Mouse (Mus musculus) intestine, embryonic 15.5 days (tissue): Measurements from ENCODE around the gene Ostc. TPM values are rescaled to one million over a fixed set of nuclear protein-coding genes. Genes with fewer than 3 reads are reported as not detected.

Experiments used
- ATAC-seq: fragments of 200-750 bp; cut with Nextera tagmentation; 2 replicates; pipeline ENCODE4 v1.8.0; 2017; ENCODE audit warnings: moderate TSS enrichment, moderate library complexity
- H3K27ac ChIP-seq: fragments of 300-500 bp; sonication (generic); 2 replicates; pipeline ENCODE4 v1.5.1; 2015; ENCODE audit warnings: mild to moderate bottlenecking, inconsistent platforms
- H3K27me3 ChIP-seq: fragments of 300-500 bp; sonication (generic); replicated peaks from 2 replicates; pipeline ENCODE4 v1.6.1; 2015; ENCODE audit warnings: inconsistent platforms
- H3K36me3 ChIP-seq: fragments of 300-500 bp; sonication (generic); 2 replicates; pipeline ENCODE4 v1.6.1; 2015; ENCODE audit warnings: inconsistent platforms
- H3K4me1 ChIP-seq: fragments of 300-500 bp; sonication (generic); replicated peaks from 2 replicates; pipeline ENCODE4 v1.6.1; 2015; ENCODE audit warnings: inconsistent platforms
- H3K4me2 ChIP-seq: fragments of 300-500 bp; sonication (generic); replicated peaks from 2 replicates; pipeline ENCODE4 v1.6.1; 2015; ENCODE audit warnings: mild to moderate bottlenecking, inconsistent platforms
- H3K4me3 ChIP-seq: fragments of 300-500 bp; sonication (generic); replicated peaks from 2 replicates; pipeline ENCODE4 v1.5.1; 2015; ENCODE audit warnings: inconsistent platforms
- H3K9ac ChIP-seq: fragments of 300-500 bp; sonication (generic); 2 replicates; pipeline ENCODE4 v1.6.1; 2015; ENCODE audit warnings: inconsistent platforms
- H3K9me3 ChIP-seq: fragments of 300-500 bp; sonication (generic); 2 replicates; pipeline ENCODE4 v1.6.1; 2016; ENCODE audit warnings: inconsistent platforms
- WGBS: fragments of 180-500 bp; shearing (Covaris S2); methylation state at CpG from one replicate; pipeline ENCODE4 v1.1.7; 2015; 5-methylcytosine and 5-hydroxymethylcytosine counted together
- polyA plus RNA-seq: library from polyadenylated mRNA; unstranded; fragments of >200 nt; fragmentation: Nextera tagmentation; extraction: Ambion mirVana; gene quantifications from 2 replicates; pipeline ENCODE4 v1.2.1, GENCODE M21; 2015

Ostc gene
- polyA plus RNA-seq, result 398 and 412 TPM in 2 replicates

GRCm38 (mm10) chr3:130708967-130709924, at the start of gene Ostc:
Ostc (minus strand) TSS chr3:130709444.
- Histone ChIP-seq H3K4me1 (peaks cover 7% of the 10 kb centered on the region), H3K9ac (peak within 1 kb of the TSS; percentile 84), H3K4me3 (peak within 1 kb of the TSS; percentile 85), H3K27ac (peak within 1 kb of the TSS; percentile 85), H3K9me3 (no peaks in the 10 kb centered on the region), H3K27me3 (no peaks in the 10 kb centered on the region), H3K4me2 (peak within 1 kb of the TSS; percentile 75), H3K36me3 (no peaks in the 10 kb centered on the region)
- under 1% methylated on average over 45 of the region's 45 CpGs for WGBS
- peak; percentile 98 for ATAC-seq

GRCm38 (mm10) chr3:130758157-130758841, 49.1 kb upstream of the Ostc start:
- Histone ChIP-seq H3K36me3 (no peaks in the 10 kb centered on the region), H3K9ac (no peak overlapping the region), H3K4me3 (no peak overlapping the region), H3K4me1 (no peaks in the 10 kb centered on the region), H3K9me3 (no peaks in the 10 kb centered on the region), H3K27ac (no peak overlapping the region), H3K4me2 (no peak overlapping the region), H3K27me3 (no peaks in the 10 kb centered on the region)
- 81% methylated on average over 15 of the region's 15 CpGs for WGBS
- ATAC-seq, result no peak

GRCm38 (mm10) chr3:130757117-130757852, 48.0 kb upstream of the Ostc start:
- no peak for ATAC-seq
- 82% methylated on average over 8 of the region's 8 CpGs for WGBS
- H3K4me1 ChIP-seq, result no peaks in the 10 kb centered on the region

GRCm38 (mm10) chr3:130749206-130749605, 40.0 kb upstream of the Ostc start:
- Histone ChIP-seq H3K9ac (no peak overlapping the region), H3K4me3 (no peak overlapping the region), H3K27ac (no peak overlapping the region), H3K4me2 (no peak overlapping the region), H3K4me1 (no peaks in the 10 kb centered on the region), H3K36me3 (no peaks in the 10 kb centered on the region), H3K9me3 (no peaks in the 10 kb centered on the region), H3K27me3 (no peaks in the 10 kb centered on the region)
- no peak for ATAC-seq
- 84% methylated on average over 3 of the region's 3 CpGs for WGBS

More at GRCm38 (mm10) chr3:130757117-130757852, 48.0 kb upstream of the Ostc start:
- Histone ChIP-seq H3K9ac (no peak overlapping the region), H3K27ac (no peak overlapping the region), H3K9me3 (no peaks in the 10 kb centered on the region), H3K4me3 (no peak overlapping the region), H3K4me2 (no peak overlapping the region), H3K27me3 (no peaks in the 10 kb centered on the region), H3K36me3 (no peaks in the 10 kb centered on the region)

GRCm38 (mm10) chr3:130746673-130747619, 37.7 kb upstream of the Ostc start:
- Histone ChIP-seq H3K36me3 (no peaks in the 10 kb centered on the region), H3K9ac (no peak overlapping the region), H3K9me3 (no peaks in the 10 kb centered on the region), H3K4me1 (no peaks in the 10 kb centered on the region), H3K4me3 (no peak overlapping the region), H3K27me3 (no peaks in the 10 kb centered on the region), H3K4me2 (no peak overlapping the region), H3K27ac (no peak overlapping the region)
- WGBS, result 79% methylated on average over 10 of the region's 10 CpGs
- no peak for ATAC-seq

- H3K9me3 ChIP-seq, result no peaks in the 10 kb centered on the region
- no peak overlapping the region for H3K9ac ChIP-seq
- 26% methylated on average over 21 of the region's 21 CpGs for WGBS
- 0 out of 2 replicates have a peak, but pooled peaks cover 3% of the 10 kb centered on the region for H3K27me3 ChIP-seq
- H3K4me2 ChIP-seq, result no peak overlapping the region
- no peaks in the 10 kb centered on the region for H3K4me1 ChIP-seq
- H3K27ac ChIP-seq, result no peak overlapping the region
- H3K36me3 ChIP-seq, result no peaks in the 10 kb centered on the region
- no peak for ATAC-seq
- H3K4me3 ChIP-seq, result no peak overlapping the region
Measured at GRCm38 (mm10) chr3:130737652-130738361, 28.6 kb upstream of the Ostc start.

- no peak overlapping the region for H3K4me3 ChIP-seq
- no peak overlapping the region for H3K27ac ChIP-seq
- no peak overlapping the region for H3K4me2 ChIP-seq
- 0 out of 2 replicates have a peak, but pooled peaks cover 3% of the 10 kb centered on the region for H3K27me3 ChIP-seq
- H3K4me1 ChIP-seq, result no peaks in the 10 kb centered on the region
- H3K9ac ChIP-seq, result no peak overlapping the region
- WGBS, result 47% methylated on average over 4 of the region's 4 CpGs
- ATAC-seq, result no peak
- no peaks in the 10 kb centered on the region for H3K36me3 ChIP-seq
- H3K9me3 ChIP-seq, result no peaks in the 10 kb centered on the region
Measured at GRCm38 (mm10) chr3:130736758-130737157, 27.5 kb upstream of the Ostc start.

- peaks cover 25% of the 10 kb centered on the region for H3K36me3 ChIP-seq
- H3K27me3 ChIP-seq, result no peaks in the 10 kb centered on the region
- H3K4me1 ChIP-seq, result peaks cover 10% of the 10 kb centered on the region; the same call in 1 of the 2 replicates
- H3K4me2 ChIP-seq, result peak within 1 kb of the TSS; percentile 70
- peak; percentile 99 for ATAC-seq
- peak within 1 kb of the TSS; percentile 83 for H3K4me3 ChIP-seq
- H3K27ac ChIP-seq, result peak within 1 kb of the TSS; percentile 85
- under 1% methylated on average over 45 of the region's 45 CpGs for WGBS
- H3K9ac ChIP-seq, result peak within 1 kb of the TSS; percentile 94
- H3K9me3 ChIP-seq, result no peaks in the 10 kb centered on the region
Measured at GRCm38 (mm10) chr3:130730189-130730653, 21.0 kb upstream of the Ostc start, which contains the start of gene Rpl34. Rpl34 (minus strand) TSS chr3:130730398.

GRCm38 (mm10) chr3:130729472-130730188, 20.4 kb upstream of the Ostc start:
- under 1% methylated on average over 58 of the region's 58 CpGs for WGBS
- Histone ChIP-seq H3K4me2 (peak overlapping the region; percentile 62), H3K4me1 (peaks cover 10% of the 10 kb centered on the region; the same call in 1 of the 2 replicates), H3K27me3 (no peaks in the 10 kb centered on the region), H3K4me3 (peak overlapping the region; percentile 83), H3K27ac (peak overlapping the region; percentile 85), H3K9me3 (no peaks in the 10 kb centered on the region), H3K36me3 (peaks cover 25% of the 10 kb centered on the region), H3K9ac (peak overlapping the region; percentile 94)
- peak; percentile 63 for ATAC-seq

GRCm38 (mm10) chr3:130727676-130728075, 18.4 kb upstream of the Ostc start:
- Histone ChIP-seq H3K27me3 (no peaks in the 10 kb centered on the region), H3K27ac (no peak overlapping the region), H3K36me3 (peaks cover 25% of the 10 kb centered on the region), H3K9ac (no peak overlapping the region), H3K4me2 (no peak overlapping the region), H3K4me3 (no peak overlapping the region), H3K9me3 (no peaks in the 10 kb centered on the region), H3K4me1 (peaks cover 10% of the 10 kb centered on the region; the same call in 1 of the 2 replicates)
- WGBS, result 81% methylated on average over 4 of the region's 4 CpGs
- ATAC-seq, result no peak
